Mouse (Mus musculus): ENCODE results near the gene Ankub1.

The Ankub1 gene

GRCm38 (mm10) chr3:57692719-57693118 is at the start of gene Ankub1:
Gene Ankub1, minus strand, starts transcription at chr3:57692799.
- DNase-seq, result no peak

- no peak for DNase-seq
These were observed 47.2 kb upstream of the Ankub1 start for GRCm38 (mm10) chr3:57739830-57740229.

GRCm38 (mm10) chr3:57736419-57737095 is 44.0 kb upstream of the Ankub1 start:
- DNase-seq, result peak; percentile 2 to 7

- DNase-seq, result peak; percentile 99
These were observed 43.1 kb upstream of the Ankub1 start, which contains the start of gene Rnf13 for GRCm38 (mm10) chr3:57735511-57736370. Gene Rnf13, plus strand, starts transcription at chr3:57736062.

- no peak for DNase-seq
These were observed 39.8 kb upstream of the Ankub1 start for GRCm38 (mm10) chr3:57732206-57732915.

GRCm38 (mm10) chr3:57714151-57714550 is 21.6 kb upstream of the Ankub1 start:
- DNase-seq, result no peak

- DNase-seq, result no peak
These were observed 4.2 kb upstream of the Ankub1 start for GRCm38 (mm10) chr3:57696779-57697178.

GRCm38 (mm10) chr3:57696249-57696648 is 3.6 kb upstream of the Ankub1 start:
- DNase-seq, result no peak

GRCm38 (mm10) chr3:57691772-57692171 is 827 bp downstream of the Ankub1 start:
- DNase-seq, result no peak

GRCm38 (mm10) chr3:57677786-57678185 is 14.8 kb downstream of the Ankub1 start:
- no peak for DNase-seq

GRCm38 (mm10) chr3:57674075-57674474 is 18.5 kb downstream of the Ankub1 start:
- no peak for DNase-seq

- no peak for DNase-seq
These were observed 19.0 kb downstream of the Ankub1 start for GRCm38 (mm10) chr3:57673586-57673985.

- DNase-seq, result peak; percentile 83 to 86
These were observed 25.4 kb downstream of the Ankub1 start for GRCm38 (mm10) chr3:57667054-57667723.

GRCm38 (mm10) chr3:57665880-57666279 is 26.7 kb downstream of the Ankub1 start:
- no peak for DNase-seq

GRCm38 (mm10) chr3:57664682-57665081 is 27.9 kb downstream of the Ankub1 start:
- DNase-seq, result no peak

GRCm38 (mm10) chr3:57663731-57664130 is 28.9 kb downstream of the Ankub1 start:
- peak; percentile 73 to 80 for DNase-seq

GRCm38 (mm10) chr3:57658608-57659007 is 34.0 kb downstream of the Ankub1 start:
- no peak for DNase-seq

- DNase-seq, result no peak
These were observed 39.0 kb downstream of the Ankub1 start for GRCm38 (mm10) chr3:57653646-57654045.

- DNase-seq, result no peak
These were observed 40.1 kb downstream of the Ankub1 start for GRCm38 (mm10) chr3:57652485-57652884.

- DNase-seq, result no peak
These were observed 40.7 kb downstream of the Ankub1 start for GRCm38 (mm10) chr3:57651865-57652259.

- peak; percentile 91 to 95 for DNase-seq
These were observed 41.3 kb downstream of the Ankub1 start, which contains the start of gene Commd2 for GRCm38 (mm10) chr3:57651231-57651864. Gene Commd2, minus strand, starts transcription at chr3:57651715.

GRCm38 (mm10) chr3:57643191-57643590 is 49.4 kb downstream of the Ankub1 start:
- DNase-seq, result no peak

Data from cerebellum, postnatal 10 days (tissue).